Mouse (Mus musculus): ENCODE results near the gene Khdrbs2.

GRCm38 (mm10) chr1:32701267-32701666, 528.8 kb downstream of the Khdrbs2 start:
- no peak for TF ChIP-seq CTCF (IDR thresholded peaks at IDR 0.05; ENCODE audit: control insufficient read depth, insufficient read depth, low read length)
- TF ChIP-seq POLR2A (IDR thresholded peaks at IDR 0.05; ENCODE audit: borderline replicate concordance, control insufficient read depth, low read depth, low read length) = no peak

Data from bone marrow, adult 2 months (tissue).